Mouse (Mus musculus) stomach, postnatal 0 days (tissue): ENCODE measurements around the gene Rbm17.

Experiments used
- CTCF ChIP-seq: IDR thresholded peaks from 2 replicates; pipeline ENCODE4 v1.5.1; 2016; ENCODE audit warnings: antibody characterized with exemption, low read depth, mild to moderate bottlenecking, moderate library complexity
- EP300 ChIP-seq: optimal IDR thresholded peaks from 2 replicates; pipeline ENCODE3; 2016; ENCODE audit warnings: antibody characterized with exemption

- TF ChIP-seq CTCF: no peak
- no peak for TF ChIP-seq EP300
Observed at GRCm38 (mm10) chr2:11642451-11642941, 38.5 kb upstream of the Rbm17 start, which contains the start of gene Il2ra.
